Mouse (Mus musculus) lung, adult 2 months (tissue): ENCODE measurements at regions not wholly inside any gene's neighbourhood (a gene's known extent, or its start where the extent isn't known, plus 50 kb on each side); places are given as distances from the start of the nearest gene placed in this dataset.

Source experiments
- CTCF ChIP-seq: fragments of 200-500 bp; IDR thresholded peaks from 2 replicates; pipeline ENCODE4 v1.5.1; 2011; ENCODE audit warnings: mild to moderate bottlenecking, low read length, control low read depth; ENCODE audit not compliant: insufficient read depth
- POLR2A ChIP-seq: fragments of 200-500 bp; IDR thresholded peaks from 2 replicates; pipeline ENCODE4 v1.6.1; 2011; ENCODE audit warnings: low read depth, mild to moderate bottlenecking, control low read depth, low read length, borderline replicate concordance; ENCODE audit errors: extremely low read depth

DNA sequence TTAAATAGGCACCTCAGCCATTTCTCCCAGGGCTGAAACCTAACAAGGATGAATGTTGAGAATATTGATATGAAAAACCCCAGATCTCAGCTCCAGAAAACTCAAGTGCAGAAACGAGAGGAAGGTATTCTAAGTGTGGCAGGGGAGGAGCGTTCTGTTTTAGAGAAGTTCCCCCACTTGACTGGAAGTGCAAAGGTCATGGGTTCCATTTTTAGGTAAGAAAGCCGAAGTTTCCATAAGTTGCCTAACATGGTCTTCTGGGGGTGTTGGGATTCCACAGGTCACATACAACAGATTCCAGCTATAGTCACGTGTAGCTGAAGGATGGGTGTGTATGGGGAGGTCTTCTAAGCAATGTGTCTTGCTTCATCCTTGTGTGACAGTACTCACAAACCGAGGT is 352.9 kb downstream of the Nuak1 start:
- TF ChIP-seq CTCF (no peak), POLR2A (no peak)
